Mouse (Mus musculus) kidney, postnatal 25 days (tissue): ENCODE results near the gene Ccdc121.

Experiments
- DNase-seq, 2 experiments: peaks; one replicate each; pipeline ENCODE4 v3.0.0; 2021; ENCODE audit warnings: mixed read lengths in 2 of 2

Gene Ccdc121

GRCm38 (mm10) chr1:181511307-181511706 lies at the start of gene Ccdc121:
Ccdc121 (minus strand) TSS chr1:181511451.
- DNase-seq, result peak in 1 of 2 experiments; percentile 5

GRCm38 (mm10) chr1:181560325-181560724 lies 49.1 kb upstream of the Ccdc121 start:
- no peak for DNase-seq

DNA sequence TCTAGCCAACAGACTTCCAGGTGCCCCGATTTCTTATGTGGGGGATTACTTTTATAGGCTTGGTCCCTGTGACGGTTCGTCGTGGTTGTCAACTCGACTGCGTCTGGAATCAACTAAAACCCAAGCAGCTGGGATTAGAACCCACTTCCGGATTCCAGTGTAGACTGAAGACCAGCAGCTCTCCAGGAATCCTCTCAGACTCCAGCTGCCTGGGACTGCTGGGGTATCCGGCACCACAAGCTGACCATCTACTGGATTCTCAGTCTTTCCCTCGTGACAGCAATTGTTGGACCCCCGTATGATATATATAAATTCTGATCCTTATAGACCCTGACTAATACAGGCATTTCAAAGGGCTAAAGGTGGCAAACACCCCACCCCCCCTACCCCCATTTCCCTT lies 48.4 kb upstream of the Ccdc121 start:
- no peak for DNase-seq

- DNase-seq, result no peak
Observed at GRCm38 (mm10) chr1:181555475-181555874, 44.2 kb upstream of the Ccdc121 start.

DNA sequence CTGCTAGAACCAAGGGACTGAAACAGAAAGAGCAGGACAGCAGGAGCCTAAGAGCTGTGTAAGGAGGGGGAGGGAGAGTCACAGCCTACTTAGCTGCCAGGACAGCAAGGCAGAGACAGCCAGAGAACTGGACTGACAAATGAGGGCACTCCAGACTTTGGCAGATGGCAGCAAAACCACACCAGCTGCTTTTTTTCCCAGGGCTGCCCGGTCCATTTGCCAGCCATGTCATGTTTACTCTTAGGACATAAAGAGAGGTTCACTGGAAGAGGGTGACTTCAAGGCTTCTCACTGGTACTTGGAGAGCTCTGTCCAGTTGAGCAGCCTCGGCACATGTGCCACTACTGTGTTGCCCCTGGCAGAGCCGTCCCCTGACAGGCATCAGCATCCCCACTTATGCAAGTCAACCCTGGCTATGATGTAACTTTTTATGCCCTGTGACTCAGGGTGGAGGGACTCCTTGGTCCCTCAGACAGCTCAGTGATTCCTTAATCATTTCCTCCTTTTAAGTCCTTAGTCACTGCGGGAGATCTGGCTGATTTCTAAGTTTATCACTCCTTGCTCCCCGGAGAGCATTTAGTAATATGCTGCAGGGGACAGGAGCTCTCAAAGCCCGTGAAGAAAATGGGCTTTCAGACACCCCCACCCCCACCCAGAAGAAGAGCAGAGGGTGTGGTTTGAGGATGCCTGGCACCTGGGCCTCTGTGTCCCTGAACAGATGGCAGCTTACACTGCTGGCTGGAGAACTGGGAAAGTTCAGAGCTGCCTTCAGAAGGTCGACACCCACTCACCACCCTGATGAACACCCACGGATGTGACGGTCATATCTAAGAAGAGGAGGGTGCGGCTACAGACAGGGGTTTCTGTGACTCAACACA lies 41.5 kb upstream of the Ccdc121 start:
- no peak for DNase-seq

GRCm38 (mm10) chr1:181550826-181551225 lies 39.6 kb upstream of the Ccdc121 start:
- DNase-seq, result no peak

DNA sequence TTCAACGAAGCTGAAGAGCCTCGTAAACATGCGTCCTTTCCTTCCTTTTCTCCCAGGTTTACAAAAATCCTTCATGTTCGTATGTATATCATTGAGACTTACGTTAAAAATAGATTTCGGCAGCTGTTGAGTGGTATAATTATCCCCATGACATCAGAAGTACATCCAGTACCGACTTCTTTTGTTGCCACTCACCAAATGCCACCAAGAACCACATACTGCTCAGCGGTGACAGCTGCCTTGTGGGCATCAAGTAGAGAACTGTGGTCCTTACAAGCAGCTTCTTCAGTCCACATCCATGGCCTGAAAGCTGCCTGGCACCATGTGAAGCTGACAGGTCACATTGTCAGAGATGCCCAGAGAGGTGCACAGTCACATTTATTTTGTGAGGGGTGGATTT lies 38.7 kb upstream of the Ccdc121 start:
- DNase-seq, result no peak

DNA sequence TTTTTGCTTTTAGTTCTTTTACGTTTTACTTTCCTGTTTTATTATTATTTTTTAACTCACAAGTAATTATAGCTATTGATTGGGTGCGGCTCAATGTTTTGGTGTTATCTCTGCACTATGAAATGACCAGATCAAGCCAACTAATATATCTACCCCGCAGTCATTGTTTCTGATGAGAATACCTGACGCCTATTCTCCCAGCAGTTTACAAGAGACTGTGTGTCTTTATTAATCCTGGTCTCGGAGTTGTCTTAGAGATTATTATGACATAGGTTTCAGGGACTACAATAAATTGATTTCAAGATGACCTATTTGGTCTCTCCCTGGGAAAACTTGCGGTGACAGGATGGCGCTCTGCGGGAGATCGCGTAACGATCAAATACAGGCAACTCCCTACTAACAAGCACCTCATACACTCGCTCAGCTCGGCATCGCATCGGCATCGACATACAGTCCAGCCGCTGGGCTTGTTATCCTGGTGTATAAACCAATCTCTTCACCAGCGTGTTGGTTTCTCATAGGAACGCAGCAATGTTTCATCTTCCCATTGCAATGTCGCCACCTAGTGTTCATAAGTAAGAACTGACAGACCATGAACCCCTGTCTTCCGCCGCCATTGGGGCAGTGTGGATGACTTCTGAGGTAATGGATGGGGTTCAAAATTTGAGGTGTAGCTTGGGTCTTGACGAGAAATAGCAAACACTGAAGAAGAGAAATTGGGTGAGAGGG lies 34.0 kb upstream of the Ccdc121 start:
- peak; percentile 59 to 71 for DNase-seq

DNA sequence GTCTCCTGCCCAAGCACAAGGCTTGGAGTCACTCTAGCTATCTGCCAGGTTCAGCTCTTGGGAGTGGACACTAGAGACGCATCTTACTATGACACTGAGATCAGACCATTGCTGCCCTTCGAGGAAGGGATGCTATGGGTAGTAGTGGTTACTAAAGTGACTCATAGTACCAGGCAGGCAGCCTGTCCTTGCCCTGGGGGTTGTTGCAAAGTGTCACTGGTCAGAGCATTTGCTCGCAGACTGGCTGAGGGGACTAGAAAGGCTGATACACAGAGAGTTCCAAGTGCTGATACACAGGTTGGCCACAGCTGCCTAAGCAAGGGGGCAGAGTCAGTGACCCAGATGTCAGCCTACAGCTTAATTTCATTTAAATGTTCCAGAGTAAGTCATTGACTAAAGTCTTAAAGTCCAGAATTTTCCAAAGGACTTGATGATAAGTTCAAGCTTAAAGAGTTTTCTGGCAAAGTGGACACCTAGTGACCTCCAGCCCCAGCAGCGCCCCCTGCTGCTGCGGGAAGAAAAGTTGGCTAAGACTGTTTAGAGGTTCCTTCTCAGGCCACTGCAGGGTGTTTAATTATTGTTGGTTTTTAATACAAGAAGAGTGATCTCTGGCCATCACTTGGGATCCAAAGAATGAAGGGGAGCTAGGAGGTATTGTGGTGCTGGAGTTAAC lies 32.6 kb upstream of the Ccdc121 start:
- DNase-seq, result peak; percentile 58 to 78

DNA sequence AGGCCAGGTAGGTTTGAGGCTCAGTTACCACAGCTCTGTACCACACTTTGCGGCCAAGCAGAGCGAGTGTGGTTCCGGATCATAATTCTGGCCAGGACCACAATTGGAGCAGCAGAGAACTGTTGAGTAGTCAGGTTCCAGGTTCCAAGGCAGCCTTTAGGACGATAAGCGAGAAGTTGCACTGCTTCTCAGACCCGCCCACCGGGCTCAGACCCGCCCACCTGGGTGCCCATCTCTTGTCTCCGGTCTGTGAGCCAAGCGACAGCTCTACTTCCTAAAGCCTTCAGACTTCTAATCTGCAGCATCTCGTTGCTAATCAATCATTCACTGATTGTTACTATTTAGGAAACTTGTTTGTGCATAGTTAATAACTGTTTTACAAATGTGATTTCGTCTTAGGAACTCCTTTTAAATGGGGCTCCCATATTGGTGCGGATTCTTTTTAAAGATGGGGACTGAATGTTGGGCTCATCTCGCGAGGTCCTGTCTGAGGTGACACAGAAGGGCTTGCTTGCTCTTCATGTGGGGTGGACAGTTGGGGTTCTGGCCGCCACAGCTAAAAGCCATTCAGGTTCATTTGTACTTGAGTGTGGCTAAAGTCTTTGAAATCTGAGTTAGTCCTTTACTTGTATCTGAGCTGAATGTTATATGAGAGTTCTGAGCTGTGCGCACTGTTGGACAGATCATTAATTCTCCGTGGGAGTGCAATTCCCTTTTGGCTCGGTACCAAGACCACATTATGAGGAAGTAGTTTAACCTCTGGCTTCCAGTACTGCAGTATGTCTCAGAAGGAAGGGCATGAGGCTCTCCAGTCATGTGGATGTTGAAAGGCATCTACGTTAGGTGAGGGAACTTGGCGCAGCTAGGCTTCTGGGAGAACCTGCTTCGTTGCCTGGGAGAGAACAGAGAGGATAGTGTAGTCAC lies 28.9 kb upstream of the Ccdc121 start:
- DNase-seq, result peak; percentile 61 to 66

DNA sequence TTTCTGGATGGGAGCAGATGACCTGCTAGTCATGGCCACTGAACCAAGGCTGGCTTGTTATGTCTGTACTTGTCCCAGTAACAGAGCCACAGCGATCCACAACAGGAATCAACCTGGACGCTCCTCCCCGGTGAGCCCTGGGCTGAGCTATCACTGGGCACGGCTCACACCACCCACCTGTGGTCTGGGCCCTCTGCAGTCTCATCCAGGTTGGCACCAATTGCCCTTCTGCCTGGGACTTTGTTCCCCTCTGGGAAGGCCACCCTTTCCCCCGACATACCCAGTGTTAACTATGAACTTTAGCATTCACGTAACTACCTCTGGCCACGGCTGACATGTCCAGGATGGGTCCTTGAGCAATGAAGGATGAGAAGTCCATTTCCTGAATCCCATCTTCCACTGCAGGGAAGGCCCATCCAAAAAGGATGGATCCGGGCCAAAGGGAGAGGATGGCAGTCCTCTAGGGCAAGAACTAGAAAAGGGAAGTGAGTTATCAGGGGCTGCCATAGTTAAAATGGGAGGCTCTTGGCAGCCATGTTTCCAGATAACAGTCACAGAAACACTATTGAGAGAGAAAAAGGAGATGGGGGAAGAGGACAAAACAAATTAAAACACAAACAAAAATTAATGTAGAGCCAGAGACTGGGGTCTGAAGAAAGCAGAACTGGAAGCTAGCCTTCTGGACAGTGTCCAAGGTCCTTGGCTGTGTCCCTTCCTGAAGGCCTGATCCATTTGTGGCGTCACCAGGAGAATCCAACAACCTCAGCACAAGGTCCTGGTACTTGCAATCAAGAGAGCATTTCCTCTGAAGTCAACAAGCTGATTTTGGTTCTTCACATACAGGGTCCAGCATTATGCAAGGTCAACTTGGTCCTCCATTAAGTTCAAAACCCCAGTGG lies 26.6 kb upstream of the Ccdc121 start:
- peak; percentile 20 to 74 for DNase-seq

GRCm38 (mm10) chr1:181535165-181535873 lies 24.1 kb upstream of the Ccdc121 start:
- DNase-seq, result peak; percentile 46 to 56

DNA sequence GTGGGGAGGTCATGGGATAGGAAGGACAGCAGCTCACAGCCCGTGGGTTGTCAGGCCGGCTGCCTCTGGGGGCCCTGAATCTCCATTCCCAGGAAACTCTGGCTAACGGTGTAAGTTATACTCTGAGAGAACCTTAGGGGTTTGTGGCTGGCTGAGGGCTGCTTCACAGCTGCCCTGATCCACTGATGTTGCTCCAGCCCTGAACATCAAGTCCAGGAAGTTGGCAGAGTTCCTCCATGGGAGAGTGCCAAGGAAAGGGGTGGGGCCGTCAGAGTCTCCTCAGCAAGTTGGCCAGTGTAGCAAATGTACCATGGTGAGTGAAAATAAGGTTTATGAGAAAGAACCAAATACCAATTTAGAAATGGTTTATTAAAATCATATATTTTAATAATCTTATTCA lies 18.1 kb upstream of the Ccdc121 start:
- DNase-seq, result peak; percentile 92 to 94

- no peak for DNase-seq
Observed at GRCm38 (mm10) chr1:181525996-181526395, 14.7 kb upstream of the Ccdc121 start.

DNA sequence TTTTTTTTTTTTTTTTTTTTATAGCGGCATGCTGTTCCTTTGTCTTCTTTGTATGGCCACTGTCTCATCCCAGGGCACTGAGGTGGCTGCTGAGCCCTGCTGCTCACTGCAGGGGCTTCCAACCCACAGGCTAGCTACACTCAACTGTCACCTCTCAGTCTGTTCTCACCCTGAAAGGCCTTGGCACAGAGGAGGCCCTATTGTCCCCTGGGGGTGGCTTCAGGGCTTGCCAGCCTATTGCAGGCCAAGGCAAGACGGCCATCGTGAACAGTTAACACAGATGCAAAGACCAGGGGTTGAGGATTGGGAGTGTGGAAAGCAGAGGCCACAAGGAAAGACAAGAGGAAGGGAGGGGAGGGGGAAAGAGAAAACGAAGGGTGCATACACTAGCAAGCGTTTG lies 12.6 kb upstream of the Ccdc121 start:
- no peak for DNase-seq

DNA sequence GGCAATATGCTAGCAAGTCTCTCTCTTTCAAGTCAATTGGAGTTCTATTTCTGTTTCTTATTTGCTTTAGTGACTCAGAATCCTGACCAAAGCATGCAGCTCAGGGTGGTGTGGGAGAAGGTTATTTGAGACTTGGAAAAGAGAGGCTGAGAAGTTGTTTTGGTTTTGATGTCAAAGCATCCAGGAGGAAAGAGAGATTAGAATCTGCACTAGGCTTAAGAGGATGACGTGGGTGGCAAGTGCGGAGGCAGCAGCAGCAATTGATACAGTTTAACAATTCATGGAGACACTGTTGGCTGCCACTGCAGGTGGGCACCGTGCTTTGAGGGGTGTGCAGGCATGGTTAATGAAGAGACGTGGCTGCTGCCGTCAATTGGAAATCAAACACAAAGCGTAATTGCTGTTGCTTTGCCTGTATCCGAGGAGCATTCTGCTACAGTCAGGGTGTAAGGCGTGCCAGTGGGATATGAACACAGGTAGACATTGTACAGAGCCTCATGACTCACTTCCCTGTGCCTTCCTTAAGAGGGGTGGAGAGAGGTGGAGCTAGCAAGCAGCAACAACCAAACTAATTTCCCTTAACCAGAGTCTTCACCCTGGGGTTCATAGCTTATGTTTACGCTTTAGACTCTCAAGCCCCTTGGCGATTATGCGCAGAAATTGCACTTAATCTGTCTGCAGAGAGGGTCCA lies 10.3 kb upstream of the Ccdc121 start:
- DNase-seq, result no peak

DNA sequence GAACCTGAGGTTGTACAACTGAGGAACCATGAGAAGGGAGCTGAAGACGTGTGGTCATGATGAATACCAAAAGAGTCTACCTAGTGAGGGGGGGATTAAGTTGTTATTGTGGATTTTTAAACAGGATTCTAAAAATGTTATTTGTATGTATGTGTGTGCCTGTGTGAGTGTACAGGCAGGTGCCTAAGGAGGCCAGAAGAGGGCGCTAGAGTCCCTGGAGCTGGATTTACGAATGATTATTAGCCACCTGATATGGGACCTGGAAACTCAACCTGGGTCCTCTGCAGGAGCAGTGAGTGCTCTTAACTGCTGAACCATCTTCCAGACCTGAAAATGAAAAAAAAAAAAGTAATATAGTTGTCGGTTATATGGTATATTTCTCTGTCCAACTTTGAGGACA lies 7.9 kb upstream of the Ccdc121 start:
- DNase-seq, result no peak

DNA sequence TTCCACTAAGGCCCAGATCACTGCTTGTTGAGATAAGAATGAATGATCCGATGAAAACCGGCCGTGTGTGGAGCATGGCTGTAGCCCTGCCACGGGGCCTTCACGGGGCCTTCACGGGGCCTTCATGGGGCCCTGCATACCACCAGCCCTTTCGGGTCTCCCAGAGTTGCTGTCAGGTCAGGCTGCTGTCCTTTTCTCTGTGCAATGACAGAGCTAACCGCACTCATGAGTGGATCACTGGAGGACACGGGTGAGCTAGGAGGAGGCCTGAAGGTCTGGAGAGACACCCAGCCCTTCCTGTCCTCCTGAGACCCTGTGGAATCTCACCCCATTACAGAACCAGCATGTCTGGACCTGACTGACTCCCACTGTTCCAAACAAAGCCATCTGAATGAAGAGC lies 6.8 kb upstream of the Ccdc121 start:
- DNase-seq, result no peak

GRCm38 (mm10) chr1:181512430-181513129 lies 1.3 kb upstream of the Ccdc121 start:
- DNase-seq, result peak in 1 of 2 experiments; percentile 0
